ENCODE assay signal across 9 mouse cellular contexts in genomic region chr6:39493129-39493714, GRCm38 (mm10).
A peak's percentile ranks its signal among the peaks of the same experiment; 100 is the strongest.
DNase-seq lines count a peak whose midpoint lies in the region; ATAC-seq and TF ChIP-seq lines count a peak whose summit lies in the region.
"Had no signal": no experiment of that assay in that cellular context is flagged by ENCODE, and none has a peak within 500 bp of the region (broad histone marks: within the 10 kb centered on the region; RNA-seq: fewer than 3 reads in every experiment).

No protein-coding gene starts in this region.

- H3K4me2 ChIP-seq in hindbrain, embryonic 13.5 days: no peak overlapping the region
- no peak overlapping the region for H3K4me2 ChIP-seq in hindbrain, embryonic 11.5 days (replicated peaks; ENCODE audit: low read depth, low read length)
- H3K4me2 ChIP-seq in hindbrain, embryonic 16.5 days (ENCODE audit: low read length): no peak overlapping the region

- POLR2A ChIA-PET in Patski (lab: Charles Lee): no interaction called here

- 0 out of 2 replicates have a peak overlapping the region, but pooled peaks have one; percentile 9 for H3K9ac ChIP-seq in hindbrain, embryonic 13.5 days
- H3K9ac ChIP-seq in hindbrain, embryonic 11.5 days (ENCODE audit: low read depth, low read length): no peak overlapping the region
- no peak overlapping the region for H3K9ac ChIP-seq in hindbrain, embryonic 16.5 days (ENCODE audit: low read depth, low read length)

- WGBS in hindbrain, embryonic 13.5 days: 56% methylated on average over 12 of the region's 12 CpGs
- 87% methylated on average over 12 of the region's 12 CpGs for WGBS in hindbrain, embryonic 11.5 days
- WGBS in hindbrain, embryonic 16.5 days: 50% methylated on average over 12 of the region's 12 CpGs

- CTCF ChIA-PET in Patski (lab: Charles Lee): interaction anchor here (0.9 to 2.5 kb wide), 3 partner anchors 30 to 74 kb away, joined by 3 to 6 read pairs (median 3); no protein-coding TSS in a partner anchor

- TF ChIP-seq CTCF in Patski (IDR thresholded peaks at IDR 0.05): no peak

- in situ Hi-C loops in Patski (cut with MboI; ENCODE audit: low pct_unique_long_range_greater_than_20kb): no loop called here

- H3K36me3 ChIP-seq in hindbrain, embryonic 13.5 days: peaks cover 63% of the 10 kb centered on the region
- H3K36me3 ChIP-seq in hindbrain, embryonic 11.5 days (ENCODE audit: control insufficient read depth, insufficient read depth, low read length): peaks cover 7% of the 10 kb centered on the region
- peaks cover 3% of the 10 kb centered on the region for H3K36me3 ChIP-seq in hindbrain, embryonic 16.5 days (ENCODE audit: control insufficient read depth, insufficient read depth, low read length)

- no peaks in the 10 kb centered on the region for H3K27me3 ChIP-seq in hindbrain, embryonic 13.5 days
- no peaks in the 10 kb centered on the region for H3K27me3 ChIP-seq in hindbrain, embryonic 11.5 days (ENCODE audit: control insufficient read depth, insufficient read depth, low read length)
- no peaks in the 10 kb centered on the region for H3K27me3 ChIP-seq in Patski
- H3K27me3 ChIP-seq in hindbrain, embryonic 16.5 days (replicated peaks; ENCODE audit: control insufficient read depth, insufficient read depth, low read length): no peaks in the 10 kb centered on the region

- peak; percentile 69 for ATAC-seq in hindbrain, embryonic 13.5 days (ENCODE audit: low FRiP score)
- no peak; the same call in 1 of the 2 replicates for ATAC-seq in hindbrain, embryonic 11.5 days (ENCODE audit: low FRiP score)
- peak; percentile 83 for ATAC-seq in Patski
- ATAC-seq in hindbrain, embryonic 16.5 days: peak; percentile 87
- ATAC-seq in erythroid progenitor cell, adult 5-6 weeks (replicated peaks; ENCODE audit: low FRiP score, poor library complexity, severe bottlenecking): no peak

- H3K4me1 ChIP-seq in hindbrain, embryonic 13.5 days (replicated peaks): peaks cover 21% of the 10 kb centered on the region
- no peaks in the 10 kb centered on the region for H3K4me1 ChIP-seq in hindbrain, embryonic 11.5 days (replicated peaks; ENCODE audit: control insufficient read depth, insufficient read depth, low read length)
- H3K4me1 ChIP-seq in hindbrain, embryonic 16.5 days (ENCODE audit: control insufficient read depth, insufficient read depth, low read depth, low read length): no peaks in the 10 kb centered on the region; the same call in 1 of the 2 replicates

- DNase-seq in hindbrain, embryonic 11.5 days (ENCODE audit: low spot score): no peak
- peak; percentile 83 for DNase-seq in Patski (ENCODE audit: low read depth, low spot score)
- peak; percentile 50 to 60 for DNase-seq in frontal cortex, postnatal 10 days (ENCODE audit: low spot score in 2 of 2)
- peak; percentile 77 for DNase-seq in lung, postnatal 10 days
- no peak for DNase-seq in spleen, adult 18-20 months

- H3K9me3 ChIP-seq in hindbrain, embryonic 13.5 days: no peaks in the 10 kb centered on the region
- no peaks in the 10 kb centered on the region for H3K9me3 ChIP-seq in hindbrain, embryonic 11.5 days (ENCODE audit: control insufficient read depth, low read length)
- H3K9me3 ChIP-seq in hindbrain, embryonic 16.5 days (ENCODE audit: control insufficient read depth, low read length): no peaks in the 10 kb centered on the region
- H3K9me3 ChIP-seq: megakaryocyte, embryonic 14.5 days had no signal

- H3K4me3 ChIP-seq in hindbrain, embryonic 13.5 days: no peak overlapping the region
- H3K4me3 ChIP-seq in hindbrain, embryonic 11.5 days (ENCODE audit: low read depth, low read length): no peak overlapping the region
- H3K4me3 ChIP-seq in hindbrain, embryonic 16.5 days (ENCODE audit: low read length): no peak overlapping the region

- H3K27ac ChIP-seq in hindbrain, embryonic 13.5 days: peak overlapping the region; percentile 83
- H3K27ac ChIP-seq in hindbrain, embryonic 11.5 days (ENCODE audit: low read depth, low read length): no peak overlapping the region
- H3K27ac ChIP-seq in hindbrain, embryonic 16.5 days (ENCODE audit: low read depth, low read length): peak overlapping the region; percentile 19; the same call in 1 of the 2 replicates

Comparison
In these comparisons a context has a peak if more than half of its experiments do, and no peak if none do; other contexts are left out.
1. ATAC-seq: peak in hindbrain, embryonic 13.5 days (single experiment), Patski (single experiment) and hindbrain, embryonic 16.5 days (single experiment); none in hindbrain, embryonic 11.5 days (single experiment) and erythroid progenitor cell, adult 5-6 weeks (single experiment).
2. DNase-seq: peak in Patski (single experiment), frontal cortex, postnatal 10 days (2 of 2) and lung, postnatal 10 days (single experiment); none in hindbrain, embryonic 11.5 days (single experiment) and spleen, adult 18-20 months (0 of 2).